Mouse (Mus musculus) stomach, embryonic 15.5 days (tissue): Measurements from ENCODE around the gene Tmem269. TPM values are rescaled to one million over a fixed set of nuclear protein-coding genes. Genes with fewer than 3 reads are reported as not detected.
A peak's percentile ranks its signal among the peaks of the same experiment; 100 is the strongest.

Source experiments
- ATAC-seq: fragments of 200-750 bp; cut with Nextera tagmentation; 2 replicates; pipeline ENCODE4 v1.8.0; 2017; ENCODE audit warnings: low read depth, moderate number of reproducible peaks, moderate TSS enrichment; ENCODE audit not compliant: insufficient read depth, low FRiP score
- H3K27ac ChIP-seq: fragments of 300-500 bp; sonication (generic); 2 replicates; pipeline ENCODE4 v1.5.1; 2015; ENCODE audit warnings: mild to moderate bottlenecking, inconsistent platforms
- H3K27me3 ChIP-seq: fragments of 300-500 bp; sonication (generic); replicated peaks from 2 replicates; pipeline ENCODE4 v1.6.1; 2015; ENCODE audit warnings: inconsistent platforms
- H3K36me3 ChIP-seq: fragments of 300-500 bp; sonication (generic); 2 replicates; pipeline ENCODE4 v1.6.1; 2015; ENCODE audit warnings: inconsistent platforms
- H3K4me1 ChIP-seq: fragments of 300-500 bp; sonication (generic); 2 replicates; pipeline ENCODE4 v1.6.1; 2015; ENCODE audit warnings: inconsistent platforms
- H3K4me2 ChIP-seq: fragments of 300-500 bp; sonication (generic); 2 replicates; pipeline ENCODE4 v1.6.1; 2015; ENCODE audit warnings: mild to moderate bottlenecking, inconsistent platforms
- H3K4me3 ChIP-seq: fragments of 300-500 bp; sonication (generic); replicated peaks from 2 replicates; pipeline ENCODE4 v1.5.1; 2015; ENCODE audit warnings: inconsistent platforms
- H3K9ac ChIP-seq: fragments of 300-500 bp; sonication (generic); 2 replicates; pipeline ENCODE4 v1.6.1; 2015; ENCODE audit warnings: inconsistent platforms
- H3K9me3 ChIP-seq: fragments of 300-500 bp; sonication (generic); 2 replicates; pipeline ENCODE4 v1.6.1; 2016; ENCODE audit warnings: inconsistent platforms
- WGBS: fragments of 180-500 bp; shearing (Covaris S2); methylation state at CpG from one replicate; pipeline ENCODE4 v1.1.7; 2015; 5-methylcytosine and 5-hydroxymethylcytosine counted together
- polyA plus RNA-seq: library from polyadenylated mRNA; unstranded; fragments of >200 nt; fragmentation: Nextera tagmentation; extraction: Ambion mirVana; gene quantifications from 2 replicates; pipeline ENCODE4 v1.2.1, GENCODE M21; 2015

Gene Tmem269
- polyA plus RNA-seq, 1 experiment from 2014 or later, result not detected

DNA sequence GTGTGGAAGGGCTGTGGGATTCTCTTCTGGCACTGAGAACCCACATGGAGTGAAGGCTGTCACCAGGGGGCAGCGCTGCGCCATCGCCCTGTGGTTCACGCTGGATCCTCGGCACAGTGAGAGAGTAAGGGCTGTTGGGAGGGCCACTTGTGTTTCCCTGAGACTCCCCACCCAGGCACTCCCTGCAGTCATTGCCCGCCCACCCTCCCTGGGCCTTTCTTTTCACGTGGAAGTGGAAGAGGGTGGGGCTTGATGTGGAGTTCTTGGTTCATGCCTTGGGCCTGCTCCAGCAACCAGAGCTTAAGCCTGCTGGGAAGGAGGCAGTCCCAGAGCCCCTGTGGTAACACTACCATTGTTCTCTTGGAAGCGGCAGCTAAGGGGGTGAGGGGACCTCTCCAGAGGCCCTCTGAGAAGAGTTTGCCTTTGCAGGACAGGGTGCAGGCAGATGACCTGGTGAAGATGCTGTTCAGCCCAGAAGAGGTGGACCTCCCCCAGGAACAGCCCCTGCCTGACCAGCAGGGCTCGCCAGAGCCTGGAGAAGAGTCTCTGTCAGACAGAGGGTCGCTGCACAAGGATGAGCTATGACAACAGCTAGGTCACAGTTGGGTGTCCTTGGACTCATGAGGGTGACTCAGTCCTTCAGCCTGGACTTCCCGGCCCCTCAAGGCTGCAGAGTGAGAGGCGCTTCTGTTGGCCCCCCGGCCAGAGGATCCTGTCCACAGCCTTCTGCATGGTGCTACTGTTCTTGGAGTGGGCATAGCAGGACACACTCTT is 29.6 kb upstream of the Tmem269 start:
- Histone ChIP-seq H3K4me1 (no peaks in the 10 kb centered on the region; the same call in 1 of the 2 replicates), H3K27ac (peak overlapping the region; percentile 2; the same call in 1 of the 2 replicates), H3K27me3 (no peaks in the 10 kb centered on the region), H3K9me3 (no peaks in the 10 kb centered on the region), H3K36me3 (0 out of 2 replicates have a peak, but pooled peaks cover 3% of the 10 kb centered on the region), H3K4me3 (no peak overlapping the region), H3K4me2 (no peak overlapping the region), H3K9ac (no peak overlapping the region)
- 38% methylated on average over 13 of the region's 13 CpGs for WGBS
- ATAC-seq, result peak; percentile 64; the same call in 1 of the 2 replicates

DNA sequence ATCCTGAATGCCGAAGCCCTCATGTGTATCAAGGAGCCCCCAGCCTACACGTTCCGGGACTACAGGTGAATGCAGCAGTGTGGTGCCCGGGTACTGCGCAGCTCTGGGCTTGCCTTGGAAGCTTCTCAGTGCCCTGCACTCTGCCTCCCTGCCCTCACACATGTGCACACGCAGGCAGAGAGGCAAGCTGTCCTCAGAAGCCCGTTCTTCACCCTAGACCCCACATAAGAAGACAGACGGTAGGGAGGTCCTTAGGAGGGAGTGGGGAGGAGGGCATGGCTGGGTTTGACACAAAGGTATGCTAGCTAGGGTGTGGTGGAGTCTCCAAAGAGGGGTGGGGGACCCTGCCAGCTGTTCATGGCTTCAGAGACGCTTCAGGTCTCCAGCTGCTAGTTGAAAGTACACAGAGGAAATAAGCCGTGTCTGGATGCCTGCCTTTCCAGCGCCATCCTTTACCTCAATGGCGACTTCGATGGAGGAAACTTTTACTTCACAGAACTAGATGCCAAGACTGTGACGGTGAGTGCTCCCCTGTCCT is 28.7 kb upstream of the Tmem269 start:
- Histone ChIP-seq H3K4me2 (no peak overlapping the region), H3K36me3 (0 out of 2 replicates have a peak, but pooled peaks cover 3% of the 10 kb centered on the region), H3K9ac (no peak overlapping the region), H3K27me3 (no peaks in the 10 kb centered on the region), H3K4me1 (no peaks in the 10 kb centered on the region; the same call in 1 of the 2 replicates), H3K27ac (no peak overlapping the region), H3K9me3 (no peaks in the 10 kb centered on the region), H3K4me3 (no peak overlapping the region)
- ATAC-seq, result no peak
- 78% methylated on average over 14 of the region's 14 CpGs for WGBS

DNA sequence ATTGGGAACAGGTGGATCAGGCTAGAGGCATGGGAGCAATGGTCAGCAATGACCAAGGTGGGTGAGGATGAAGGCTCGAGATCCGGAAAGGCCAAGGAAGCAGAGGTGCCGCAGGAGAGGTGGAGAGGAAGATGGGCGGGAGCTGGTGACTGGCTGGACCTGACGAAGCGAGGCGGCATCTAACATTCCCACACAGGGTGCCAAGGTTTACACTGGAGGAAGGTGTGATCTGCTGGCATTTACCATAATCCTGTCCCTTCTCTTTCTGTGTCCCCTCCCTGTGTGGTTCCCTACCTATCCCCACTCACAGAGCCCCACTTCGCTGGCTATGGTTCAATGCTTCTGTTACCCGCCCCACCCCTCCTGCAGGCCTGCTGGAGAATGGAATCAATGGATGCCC is 27.9 kb upstream of the Tmem269 start:
- no peaks in the 10 kb centered on the region for H3K27me3 ChIP-seq
- no peak overlapping the region for H3K27ac ChIP-seq
- no peak overlapping the region for H3K9ac ChIP-seq
- H3K4me2 ChIP-seq, result no peak overlapping the region
- H3K36me3 ChIP-seq, result 0 out of 2 replicates have a peak, but pooled peaks cover 3% of the 10 kb centered on the region
- no peak for ATAC-seq
- no peaks in the 10 kb centered on the region for H3K9me3 ChIP-seq
- no peaks in the 10 kb centered on the region; the same call in 1 of the 2 replicates for H3K4me1 ChIP-seq
- no peak overlapping the region for H3K4me3 ChIP-seq
- 89% methylated on average over 9 of the region's 9 CpGs for WGBS

DNA sequence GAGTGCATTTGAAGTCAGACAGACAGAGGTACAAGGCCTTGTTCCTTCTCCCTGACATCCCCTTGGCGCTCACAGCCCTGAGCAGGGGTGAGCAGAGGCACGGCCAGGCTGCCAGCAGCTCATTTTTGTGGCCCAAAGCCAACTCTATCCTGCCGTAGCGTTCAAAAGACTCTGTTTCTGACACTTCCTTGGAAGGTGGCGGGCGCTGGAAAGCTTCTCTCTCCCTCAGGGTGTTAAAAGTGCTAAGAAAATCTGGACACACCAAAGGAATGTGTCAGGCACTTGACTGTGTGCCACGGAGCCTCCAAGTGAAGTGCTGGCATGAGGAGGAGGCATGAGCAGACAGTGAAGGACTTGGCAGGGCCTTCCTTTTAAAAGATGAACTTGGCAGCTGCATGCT is 27.5 kb upstream of the Tmem269 start:
- Histone ChIP-seq H3K36me3 (0 out of 2 replicates have a peak, but pooled peaks cover 3% of the 10 kb centered on the region), H3K27ac (no peak overlapping the region), H3K9me3 (no peaks in the 10 kb centered on the region), H3K4me3 (no peak overlapping the region), H3K9ac (no peak overlapping the region), H3K27me3 (no peaks in the 10 kb centered on the region), H3K4me1 (no peaks in the 10 kb centered on the region; the same call in 1 of the 2 replicates), H3K4me2 (no peak overlapping the region)
- ATAC-seq, result no peak
- 61% methylated on average over 7 of the region's 7 CpGs for WGBS

DNA sequence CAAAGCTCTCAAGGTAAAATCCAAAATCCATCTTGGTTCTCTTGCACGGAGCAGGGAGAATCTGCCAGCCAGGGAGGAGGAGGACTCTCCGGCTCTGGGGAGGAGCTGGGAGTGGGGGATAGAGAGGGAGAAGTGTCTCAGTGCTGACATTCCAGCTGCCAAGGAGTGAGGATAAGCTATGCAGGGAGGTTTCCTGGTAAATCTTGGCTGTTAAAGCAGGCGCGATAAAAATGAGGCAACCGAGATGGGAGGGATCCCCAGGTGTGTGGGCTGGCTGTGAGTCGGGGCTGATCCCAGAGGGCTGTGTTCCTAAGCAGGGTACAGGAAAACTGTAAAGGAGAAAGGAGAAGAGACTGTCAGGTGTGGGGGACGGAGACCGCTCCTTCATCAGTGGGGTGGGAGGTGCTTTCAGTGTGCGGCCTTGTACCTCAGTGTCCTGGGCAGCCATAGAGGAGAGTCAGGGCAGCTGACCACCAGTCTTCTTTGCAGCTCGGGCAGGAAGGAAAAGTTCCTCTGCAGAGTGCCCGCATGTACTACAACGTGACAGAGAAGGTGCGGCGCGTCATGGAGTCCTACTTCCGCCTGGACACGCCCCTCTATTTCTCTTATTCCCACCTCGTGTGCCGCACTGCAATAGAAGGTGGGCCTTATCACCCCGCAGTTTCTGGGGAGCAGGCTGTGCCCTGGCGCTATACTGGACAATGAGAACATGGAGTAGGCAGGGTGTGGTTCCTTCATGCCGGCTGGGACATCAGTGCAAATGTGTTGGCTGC is 26.6 kb upstream of the Tmem269 start:
- H3K9ac ChIP-seq, result no peak overlapping the region
- ATAC-seq, result no peak
- H3K27ac ChIP-seq, result no peak overlapping the region
- no peak overlapping the region for H3K4me2 ChIP-seq
- 0 out of 2 replicates have a peak, but pooled peaks cover 3% of the 10 kb centered on the region for H3K36me3 ChIP-seq
- no peaks in the 10 kb centered on the region for H3K9me3 ChIP-seq
- no peaks in the 10 kb centered on the region; the same call in 1 of the 2 replicates for H3K4me1 ChIP-seq
- 76% methylated on average over 22 of the region's 22 CpGs for WGBS
- H3K4me3 ChIP-seq, result no peak overlapping the region
- H3K27me3 ChIP-seq, result no peaks in the 10 kb centered on the region

DNA sequence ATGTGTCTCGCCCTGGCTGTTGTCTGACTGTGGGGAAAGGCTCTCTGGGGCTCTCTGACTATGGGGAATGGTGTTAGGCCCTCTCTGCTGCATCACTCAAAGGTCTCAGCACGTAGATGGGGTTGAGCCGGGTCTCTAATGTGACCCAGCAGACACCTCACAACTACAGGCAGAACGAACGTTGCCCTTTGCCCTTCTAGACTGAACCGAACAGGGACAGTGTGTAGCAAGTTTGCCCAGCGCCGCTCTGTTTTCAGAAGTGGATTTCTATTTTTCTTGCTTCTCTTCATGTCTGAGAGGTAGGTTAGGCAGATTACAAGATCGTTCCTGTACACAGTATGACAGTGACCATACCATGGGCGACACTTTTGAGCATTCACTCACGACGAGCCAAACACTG is 24.6 kb upstream of the Tmem269 start:
- H3K4me2 ChIP-seq, result no peak overlapping the region
- H3K9ac ChIP-seq, result no peak overlapping the region
- 89% methylated on average over 12 of the region's 12 CpGs for WGBS
- no peaks in the 10 kb centered on the region for H3K9me3 ChIP-seq
- H3K36me3 ChIP-seq, result 0 out of 2 replicates have a peak, but pooled peaks cover 3% of the 10 kb centered on the region
- H3K4me1 ChIP-seq, result 0 out of 2 replicates have a peak, but pooled peaks cover 6% of the 10 kb centered on the region
- no peak for ATAC-seq
- H3K27ac ChIP-seq, result no peak overlapping the region
- no peak overlapping the region for H3K4me3 ChIP-seq
- no peaks in the 10 kb centered on the region for H3K27me3 ChIP-seq

DNA sequence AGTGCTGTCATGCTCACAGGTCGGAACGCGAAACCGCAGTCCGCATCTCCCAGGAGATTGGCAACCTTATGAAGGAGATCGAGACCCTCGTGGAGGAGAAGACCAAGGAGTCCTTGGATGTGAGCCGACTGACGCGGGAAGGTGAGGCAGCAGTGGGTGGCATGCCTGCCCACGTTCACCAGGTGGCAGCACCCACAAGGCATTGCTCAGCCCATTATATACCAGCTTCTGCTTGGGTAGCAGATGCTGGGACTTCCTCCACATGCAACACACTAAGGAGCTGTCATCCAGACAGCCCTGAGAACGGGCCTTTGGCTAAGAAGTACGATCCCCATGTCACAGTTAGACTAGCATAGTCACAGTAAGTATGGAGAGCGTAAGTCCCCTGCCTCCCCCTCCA is 23.6 kb upstream of the Tmem269 start:
- Histone ChIP-seq H3K27me3 (no peaks in the 10 kb centered on the region), H3K27ac (no peak overlapping the region), H3K36me3 (peaks cover 4% of the 10 kb centered on the region), H3K4me3 (no peak overlapping the region), H3K9ac (no peak overlapping the region), H3K4me1 (0 out of 2 replicates have a peak, but pooled peaks cover 6% of the 10 kb centered on the region), H3K9me3 (no peaks in the 10 kb centered on the region), H3K4me2 (no peak overlapping the region)
- no peak for ATAC-seq
- 90% methylated on average over 14 of the region's 14 CpGs for WGBS

DNA sequence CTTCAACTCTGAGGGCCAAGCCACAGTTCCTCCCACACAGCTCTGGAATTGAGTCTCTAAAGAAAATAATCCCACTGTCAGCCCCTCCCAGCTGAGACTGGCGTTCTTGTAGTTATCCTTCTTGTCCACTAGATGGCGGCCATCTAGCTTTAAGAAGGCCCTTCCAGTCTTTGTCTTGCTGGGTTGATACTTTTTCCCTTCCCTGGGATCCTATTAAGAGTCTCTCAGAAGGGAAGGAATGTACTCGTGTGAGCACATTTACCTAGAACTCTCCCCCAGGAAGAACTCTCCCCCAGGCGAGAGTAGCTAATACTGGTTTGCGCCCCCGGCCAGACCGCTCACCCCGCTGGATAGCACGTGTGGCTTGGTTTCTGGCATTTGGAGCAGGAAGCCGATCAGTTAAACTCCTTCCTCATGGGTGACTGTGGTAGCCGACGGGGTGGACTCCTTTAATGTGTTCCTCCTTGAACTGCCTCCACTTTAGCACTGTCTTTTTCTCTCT is 21.2 kb upstream of the Tmem269 start:
- peaks cover 6% of the 10 kb centered on the region for H3K36me3 ChIP-seq
- ATAC-seq, result peak; percentile 57; the same call in 1 of the 2 replicates
- H3K9me3 ChIP-seq, result no peaks in the 10 kb centered on the region
- H3K4me3 ChIP-seq, result 0 out of 2 replicates have a peak overlapping the region, but pooled peaks have one; percentile 14
- no peak overlapping the region for H3K27ac ChIP-seq
- peak overlapping the region; percentile 21; the same call in 1 of the 2 replicates for H3K4me2 ChIP-seq
- no peak overlapping the region for H3K9ac ChIP-seq
- 38% methylated on average over 12 of the region's 12 CpGs for WGBS
- H3K4me1 ChIP-seq, result peaks cover 12% of the 10 kb centered on the region
- H3K27me3 ChIP-seq, result no peaks in the 10 kb centered on the region

DNA sequence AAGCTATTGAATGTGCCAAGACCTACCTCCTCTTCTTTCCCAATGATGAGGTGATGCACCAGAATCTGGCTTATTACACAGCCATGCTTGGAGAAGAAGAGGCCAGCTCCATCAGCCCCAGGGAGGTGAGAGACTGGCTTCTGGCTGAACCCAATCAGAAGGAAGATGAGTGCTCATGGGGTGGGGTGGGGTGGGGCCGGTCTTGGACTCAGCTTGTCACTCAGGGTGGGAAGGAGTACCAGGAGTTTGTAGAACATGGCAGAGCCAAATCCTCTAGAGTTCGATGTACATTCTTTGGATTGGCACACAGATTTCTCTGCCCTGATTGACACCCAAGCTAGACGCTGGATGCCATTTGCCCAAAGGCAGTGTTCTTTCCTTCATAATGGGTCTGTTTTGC is 20.6 kb upstream of the Tmem269 start:
- no peak; the same call in 1 of the 2 replicates for ATAC-seq
- H3K9me3 ChIP-seq, result no peaks in the 10 kb centered on the region
- H3K9ac ChIP-seq, result no peak overlapping the region
- no peak overlapping the region for H3K27ac ChIP-seq
- 80% methylated on average over 3 of the region's 3 CpGs for WGBS
- H3K27me3 ChIP-seq, result no peaks in the 10 kb centered on the region
- H3K4me3 ChIP-seq, result no peak overlapping the region
- H3K4me2 ChIP-seq, result no peak overlapping the region
- peaks cover 12% of the 10 kb centered on the region for H3K4me1 ChIP-seq
- H3K36me3 ChIP-seq, result peaks cover 5% of the 10 kb centered on the region

DNA sequence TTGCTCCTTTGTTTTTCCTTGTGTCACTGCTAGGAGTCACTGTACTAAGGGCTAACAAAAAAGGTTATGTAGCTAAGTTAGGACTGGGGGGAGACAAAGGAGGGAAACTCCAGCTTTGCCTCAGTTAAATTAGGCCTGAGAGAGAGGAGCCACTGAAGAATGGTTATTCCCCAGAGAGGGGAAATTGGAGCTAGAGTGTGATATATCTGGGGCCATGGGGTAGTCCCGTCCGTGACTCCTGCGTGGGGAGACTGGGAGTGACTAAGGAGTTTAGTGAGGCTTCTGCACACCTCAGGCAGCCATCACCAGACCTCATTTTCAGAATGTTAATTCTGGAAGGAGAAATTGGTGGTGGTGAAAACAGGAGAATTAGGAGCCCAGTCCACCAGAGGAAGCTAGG is 16.3 kb upstream of the Tmem269 start:
- peaks cover 12% of the 10 kb centered on the region for H3K4me1 ChIP-seq
- H3K27me3 ChIP-seq, result no peaks in the 10 kb centered on the region
- 77% methylated on average over 3 of the region's 3 CpGs for WGBS
- no peak for ATAC-seq
- no peaks in the 10 kb centered on the region for H3K9me3 ChIP-seq
- H3K9ac ChIP-seq, result 0 out of 2 replicates have a peak overlapping the region, but pooled peaks have one; percentile 23
- H3K4me2 ChIP-seq, result peak overlapping the region; percentile 95
- no peak overlapping the region for H3K27ac ChIP-seq
- H3K4me3 ChIP-seq, result peak overlapping the region; percentile 87
- peaks cover 4% of the 10 kb centered on the region for H3K36me3 ChIP-seq

DNA sequence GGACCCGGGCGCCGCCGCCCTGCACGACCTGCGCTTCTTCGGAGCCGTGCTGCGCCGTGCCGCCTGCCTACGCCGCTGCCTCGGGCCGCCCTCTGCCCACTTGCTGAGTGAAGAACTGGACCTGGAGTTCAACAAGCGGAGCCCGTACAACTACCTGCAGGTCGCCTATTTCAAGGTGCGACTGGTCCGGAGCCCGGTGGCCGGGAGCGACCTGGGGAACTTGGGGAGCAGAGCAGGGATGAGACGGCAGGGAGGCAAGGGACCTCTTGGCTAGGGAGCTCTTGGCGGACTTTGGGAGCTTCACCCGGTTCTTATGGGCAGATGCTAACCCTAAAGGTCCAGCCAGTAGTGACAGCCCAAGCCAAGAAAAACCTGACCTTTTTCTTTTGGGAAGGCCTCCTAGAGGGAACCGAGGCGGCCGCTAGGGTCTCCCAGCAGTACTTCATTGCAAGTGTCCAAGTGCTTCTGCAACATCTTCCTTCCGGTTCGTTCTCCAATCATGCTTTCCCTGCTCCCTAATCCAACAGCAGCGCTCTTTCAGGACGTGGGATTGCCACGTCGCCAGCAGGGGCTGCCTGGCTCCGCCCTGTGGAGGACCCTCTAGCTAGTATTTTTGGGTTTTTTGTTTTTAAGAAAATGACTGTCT is 15.4 kb upstream of the Tmem269 start:
- Histone ChIP-seq H3K27ac (peak overlapping the region; percentile 65), H3K4me1 (peaks cover 8% of the 10 kb centered on the region), H3K27me3 (no peaks in the 10 kb centered on the region), H3K9me3 (no peaks in the 10 kb centered on the region), H3K4me3 (peak overlapping the region; percentile 87), H3K4me2 (peak overlapping the region; percentile 95), H3K36me3 (peaks cover 4% of the 10 kb centered on the region), H3K9ac (peak overlapping the region; percentile 71)
- peak; percentile 15 for ATAC-seq
- WGBS, result under 1% methylated on average over 36 of the region's 36 CpGs
